Mouse (Mus musculus): ENCODE measurements around the gene Psg17.
"Not testable (repeated sequence)": the region's sequence is repeated elsewhere in the genome, so short reads cannot be mapped to it uniquely, and the experiment has no call there.

DNA sequence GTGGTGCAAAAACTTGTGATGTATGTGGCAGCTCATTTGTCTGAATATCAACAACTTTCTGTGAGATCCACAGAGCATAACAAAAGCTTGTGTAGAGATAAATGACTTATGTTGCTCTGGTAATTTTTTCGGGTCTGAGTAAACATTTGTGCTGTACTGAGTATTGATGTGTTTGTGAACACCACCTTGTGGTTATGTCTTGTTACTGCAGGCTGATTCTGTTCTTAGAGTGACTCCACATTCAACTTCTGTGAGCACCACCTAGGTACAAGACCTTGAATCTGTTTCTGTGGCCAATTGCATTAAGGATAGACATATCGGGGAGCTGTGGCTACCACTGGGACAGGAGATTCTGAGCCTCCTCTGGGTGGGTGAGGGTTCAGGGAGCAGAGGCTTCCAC is 40.1 kb downstream of the Psg17 start:
- TF ChIP-seq ZC3H11A (IDR thresholded peaks at IDR 0.05; ENCODE audit: low read depth, low read length); EP300 (IDR thresholded peaks at IDR 0.05; ENCODE audit: low read length); GABPA (IDR thresholded peaks at IDR 0.05; ENCODE audit: insufficient replicate concordance, low read depth, low read length); POLR2A (IDR thresholded peaks at IDR 0.05; ENCODE audit: low read depth, low read length); KAT2A (IDR thresholded peaks at IDR 0.05; ENCODE audit: insufficient replicate concordance, low read length); ZNF384 (IDR thresholded peaks at IDR 0.05; ENCODE audit: low read depth, low read length); MEF2A (IDR thresholded peaks at IDR 0.05; ENCODE audit: borderline replicate concordance, low read depth, low read length); JUND (conservative IDR thresholded peaks at IDR 0.05; ENCODE audit: low read depth, low read length); SIN3A (IDR thresholded peaks at IDR 0.05; ENCODE audit: low read length); CHD2 (IDR thresholded peaks at IDR 0.05; ENCODE audit: low read length); RCOR1 (conservative IDR thresholded peaks at IDR 0.05; ENCODE audit: low read depth, low read length): not testable (repeated sequence)
- TF ChIP-seq SMC3 (IDR thresholded peaks at IDR 0.05; ENCODE audit: low read depth, low read length) (peak; percentile 65), CTCF (conservative IDR thresholded peaks at IDR 0.05 in 1 of 2, IDR thresholded peaks at IDR 0.05 in 1 of 2; ENCODE audit: low read depth in 2 of 2, low read length in 2 of 2) (peak; percentile 45 to 67; a peak in 3 of 4 replicates)

All from CH12.LX (cell line).